Mouse (Mus musculus) limb, embryonic 14.5 days (tissue): ENCODE measurements around the gene Matn3. TPM values are rescaled to one million over a fixed set of nuclear protein-coding genes. Genes with fewer than 3 reads are reported as not detected.
A peak's percentile ranks its signal among the peaks of the same experiment; 100 is the strongest.

Experiments used
- ATAC-seq: fragments of 200-750 bp; cut with Nextera tagmentation; 2 replicates; pipeline ENCODE4 v1.8.0; 2017; ENCODE audit warnings: low read depth, moderate number of reproducible peaks, moderate TSS enrichment; ENCODE audit not compliant: low FRiP score
- DNase-seq: peaks from one replicate; pipeline ENCODE4 v3.0.0-alpha.2; 2015; ENCODE audit warnings: low spot score
- H3K27ac ChIP-seq: fragments of 300-500 bp; sonication (generic); replicated peaks from 2 replicates; pipeline ENCODE4 v1.5.1; 2014; ENCODE audit warnings: low read depth, mild to moderate bottlenecking, low read length, moderate library complexity, mixed read lengths
- H3K27me3 ChIP-seq: fragments of 300-500 bp; sonication (generic); 2 replicates; pipeline ENCODE4 v1.6.1; 2014; ENCODE audit warnings: low read length, mixed read lengths; ENCODE audit not compliant: control insufficient read depth, insufficient read depth
- H3K36me3 ChIP-seq: fragments of 300-500 bp; sonication (generic); 2 replicates; pipeline ENCODE4 v1.6.1; 2014; ENCODE audit warnings: mild to moderate bottlenecking, low read length, moderate library complexity, mixed read lengths; ENCODE audit not compliant: control insufficient read depth, insufficient read depth
- H3K4me1 ChIP-seq: fragments of 300-500 bp; sonication (generic); 2 replicates; pipeline ENCODE4 v1.6.1; 2014; ENCODE audit warnings: antibody characterized with exemption, low read length, mixed read lengths; ENCODE audit not compliant: control insufficient read depth, insufficient read depth
- H3K4me2 ChIP-seq: fragments of 300-500 bp; sonication (generic); replicated peaks from 2 replicates; pipeline ENCODE4 v1.6.1; 2014; ENCODE audit warnings: low read depth, mild to moderate bottlenecking, low read length, moderate library complexity; ENCODE audit not compliant: severe bottlenecking
- H3K4me3 ChIP-seq: fragments of 300-500 bp; sonication (generic); replicated peaks from 2 replicates; pipeline ENCODE4 v1.5.1; 2014; ENCODE audit warnings: low read length
- H3K9ac ChIP-seq: fragments of 300-500 bp; sonication (generic); 2 replicates; pipeline ENCODE4 v1.6.1; 2014; ENCODE audit warnings: mild to moderate bottlenecking, low read depth, low read length, moderate library complexity; ENCODE audit not compliant: severe bottlenecking
- H3K9me3 ChIP-seq: fragments of 300-500 bp; sonication (generic); 2 replicates; pipeline ENCODE4 v1.6.1; 2016; ENCODE audit warnings: low read length; ENCODE audit not compliant: control insufficient read depth
- POLR2A ChIP-seq: fragments of 200-500 bp; IDR thresholded peaks from 2 replicates; pipeline ENCODE4 v1.8.0; 2012; ENCODE audit warnings: inconsistent platforms, mild to moderate bottlenecking, moderate library complexity, borderline replicate concordance; ENCODE audit not compliant: insufficient read depth, insufficient read length; ENCODE audit errors: extremely low read depth
- WGBS: fragments of 180-500 bp; shearing (Covaris S2); extraction: QIAGEN DNeasy Blood & Tissue Kit; methylation state at CpG from one replicate; pipeline ENCODE4 v1.1.7; 2014; 5-methylcytosine and 5-hydroxymethylcytosine counted together
- polyA plus RNA-seq, 2 experiments: library from polyadenylated mRNA; depleted of rRNA in 1 of 2; stranded (reverse) in 1 of 2; unstranded in 1 of 2; fragments of >200 nt; fragmentation: Nextera tagmentation in 1 of 2; extraction: Ambion mirVana in 1 of 2; gene quantifications; 2 replicates each; pipeline versions ENCODE4 v1.2.1 to v1.2.3; 2012 to 2014

Matn3 gene
- polyA plus RNA-seq, 2 experiments = 34.3 to 75.9 TPM

- no peak overlapping the region for H3K4me2 ChIP-seq
- H3K9ac ChIP-seq = no peak overlapping the region
- H3K36me3 ChIP-seq = no peaks in the 10 kb centered on the region
- no peak for DNase-seq
- no peak for ATAC-seq
- no peak overlapping the region for H3K27ac ChIP-seq
- no peaks in the 10 kb centered on the region for H3K27me3 ChIP-seq
- WGBS = 15% methylated on average over 2 of the region's 2 CpGs
- H3K4me1 ChIP-seq = peaks cover 25% of the 10 kb centered on the region
- TF ChIP-seq POLR2A = no peak
- no peaks in the 10 kb centered on the region for H3K9me3 ChIP-seq
- no peak overlapping the region for H3K4me3 ChIP-seq
Measured at GRCm38 (mm10) chr12:8901934-8902333, 45.8 kb upstream of the Matn3 start.

- no peak for TF ChIP-seq POLR2A
- Histone ChIP-seq H3K27ac (no peak overlapping the region), H3K4me3 (no peak overlapping the region), H3K9ac (no peak overlapping the region), H3K36me3 (no peaks in the 10 kb centered on the region), H3K27me3 (no peaks in the 10 kb centered on the region), H3K4me1 (peaks cover 21% of the 10 kb centered on the region), H3K9me3 (no peaks in the 10 kb centered on the region), H3K4me2 (no peak overlapping the region)
- ATAC-seq (no peak), DNase-seq (no peak)
- WGBS = 37% methylated on average over 3 of the region's 3 CpGs
Measured at GRCm38 (mm10) chr12:8902479-8902878, 45.2 kb upstream of the Matn3 start.

- 0 out of 2 replicates have a peak overlapping the region, but pooled peaks have one; percentile 21 for H3K9ac ChIP-seq
- H3K4me3 ChIP-seq = no peak overlapping the region
- H3K36me3 ChIP-seq = no peaks in the 10 kb centered on the region
- H3K9me3 ChIP-seq = no peaks in the 10 kb centered on the region
- no peaks in the 10 kb centered on the region for H3K27me3 ChIP-seq
- peak overlapping the region; percentile 27; the same call in 1 of the 2 replicates for H3K4me2 ChIP-seq
- ATAC-seq = peak; percentile 73
- peak overlapping the region; percentile 84 for H3K27ac ChIP-seq
- peaks cover 31% of the 10 kb centered on the region for H3K4me1 ChIP-seq
- 13% methylated on average over 16 of the region's 16 CpGs for WGBS
- no peak for TF ChIP-seq POLR2A
- DNase-seq = peak; percentile 63
Measured at GRCm38 (mm10) chr12:8912860-8913685, 34.7 kb upstream of the Matn3 start.

- no peak overlapping the region for H3K9ac ChIP-seq
- WGBS = 29% methylated on average over 8 of the region's 9 CpGs
- peaks cover 29% of the 10 kb centered on the region for H3K4me1 ChIP-seq
- H3K27ac ChIP-seq = peak overlapping the region; percentile 84
- no peaks in the 10 kb centered on the region for H3K9me3 ChIP-seq
- ATAC-seq (peak; percentile 87), DNase-seq (peak; percentile 82)
- TF ChIP-seq POLR2A = no peak
- no peaks in the 10 kb centered on the region for H3K27me3 ChIP-seq
- H3K36me3 ChIP-seq = no peaks in the 10 kb centered on the region
- no peak overlapping the region for H3K4me2 ChIP-seq
- H3K4me3 ChIP-seq = no peak overlapping the region
Measured at GRCm38 (mm10) chr12:8913701-8914340, 33.9 kb upstream of the Matn3 start.

DNA sequence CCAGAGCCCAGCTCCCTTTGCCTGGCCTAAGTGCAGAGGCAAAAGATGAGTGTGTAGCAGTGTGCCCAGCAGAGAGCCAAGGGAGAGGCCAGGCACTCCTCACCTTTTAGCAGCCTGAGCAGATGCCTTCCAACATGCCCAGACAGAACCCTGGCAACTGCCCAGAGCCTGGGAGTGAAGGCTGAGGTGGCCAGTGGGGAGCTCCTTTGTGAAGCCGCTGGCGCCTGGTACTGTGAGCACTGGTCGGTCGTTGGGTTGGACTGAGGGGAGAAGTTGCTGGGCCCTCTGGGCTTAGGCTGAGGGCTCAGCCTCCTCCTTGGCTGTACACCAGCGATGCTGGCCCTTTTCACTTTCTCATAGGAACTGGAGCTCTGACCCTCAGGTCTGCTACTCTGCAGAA lies 31.4 kb upstream of the Matn3 start:
- Histone ChIP-seq H3K4me3 (no peak overlapping the region), H3K9ac (no peak overlapping the region), H3K9me3 (no peaks in the 10 kb centered on the region), H3K4me1 (peaks cover 35% of the 10 kb centered on the region), H3K36me3 (no peaks in the 10 kb centered on the region), H3K27ac (no peak overlapping the region; the same call in 1 of the 2 replicates), H3K4me2 (no peak overlapping the region), H3K27me3 (no peaks in the 10 kb centered on the region)
- DNase-seq (no peak), ATAC-seq (no peak)
- TF ChIP-seq POLR2A = no peak
- 52% methylated on average over 5 of the region's 5 CpGs for WGBS
